Mouse (Mus musculus) ES-E14 (cell line): Measurements from ENCODE around the gene Asphd1. TPM values are rescaled to one million over a fixed set of nuclear protein-coding genes. Genes with fewer than 3 reads are reported as not detected.

ENCODE experiments used
- DNase-seq: peaks from one replicate; pipeline ENCODE4 v3.0.0-alpha.2; 2013; ENCODE audit warnings: low read depth, low spot score
- H3K27ac ChIP-seq: 2 replicates; pipeline ENCODE4 v1.5.1; 2012; ENCODE audit warnings: low read depth, mild to moderate bottlenecking, low read length, moderate library complexity, mixed read lengths; ENCODE audit not compliant: poor library complexity, insufficient read depth, severe bottlenecking
- H3K36me3 ChIP-seq: 2 replicates; pipeline ENCODE4 v1.6.1; 2012; ENCODE audit warnings: mild to moderate bottlenecking, low read length, moderate library complexity, mixed read lengths; ENCODE audit not compliant: control insufficient read depth, poor library complexity, insufficient read depth, severe bottlenecking
- H3K4me1 ChIP-seq, 2 experiments: fragments of 150-350 bp in 1 of 2; sonication (generic) in 1 of 2; 2 replicates each; pipeline ENCODE4 v1.6.1; 2012; ENCODE audit warnings: low read length in 2 of 2, mild to moderate bottlenecking in 1 of 2, mixed read lengths in 1 of 2; ENCODE audit not compliant: control insufficient read depth in 2 of 2, insufficient read depth in 2 of 2, poor library complexity in 1 of 2
- H3K4me3 ChIP-seq, 2 experiments: fragments of 150-350 bp in 1 of 2; sonication (generic) in 1 of 2; 2 replicates each; pipeline ENCODE4 v1.5.1; 2012; ENCODE audit warnings: low read length in 2 of 2, low read depth in 1 of 2, mild to moderate bottlenecking in 1 of 2, mixed read lengths in 1 of 2; ENCODE audit not compliant: insufficient read depth in 1 of 2, poor library complexity in 1 of 2, severe bottlenecking in 1 of 2
- H3K9ac ChIP-seq: 2 replicates; pipeline ENCODE4 v1.6.1; 2012; ENCODE audit warnings: low read depth, mild to moderate bottlenecking, low read length, mixed read lengths; ENCODE audit not compliant: poor library complexity, insufficient read depth, severe bottlenecking
- H3K9me3 ChIP-seq: fragments of 150-350 bp; sonication (generic); 2 replicates; pipeline ENCODE4 v1.6.1; 2012; ENCODE audit warnings: low read depth, mild to moderate bottlenecking, low read length; ENCODE audit not compliant: control insufficient read depth, insufficient read depth
- CHD2 ChIP-seq: IDR thresholded peaks from 2 replicates; pipeline ENCODE4 v1.6.1; 2014; ENCODE audit warnings: mild to moderate bottlenecking, low read depth, low read length, inconsistent platforms
- HCFC1 ChIP-seq: IDR thresholded peaks from 2 replicates; pipeline ENCODE4 v1.6.1; 2012; ENCODE audit warnings: low read length, inconsistent platforms, borderline replicate concordance; ENCODE audit not compliant: insufficient read depth
- MAFK ChIP-seq: IDR thresholded peaks from 2 replicates; pipeline ENCODE4 v1.6.1; 2014; ENCODE audit warnings: mild to moderate bottlenecking, low read depth, low read length, inconsistent platforms; ENCODE audit not compliant: insufficient read depth
- ZC3H11A ChIP-seq: IDR thresholded peaks from 2 replicates; pipeline ENCODE4 v1.6.1; 2012; ENCODE audit warnings: low read depth, mild to moderate bottlenecking, inconsistent platforms, low read length, borderline replicate concordance
- ZNF384 ChIP-seq: IDR thresholded peaks from 2 replicates; pipeline ENCODE4 v1.6.1; 2012; ENCODE audit warnings: low read depth, low read length, inconsistent platforms
- in situ Hi-C, 2 experiments: fragments of 600-800 bp; cut with MboI; formaldehyde crosslinking; loops; one replicate each; pipeline ENCODE4 v1.15.1; 2025; ENCODE audit warnings: low sequenced_read_pairs in 2 of 2, inconsistent platforms in 1 of 2; ENCODE audit not compliant: unreplicated experiment in 2 of 2
- total RNA-seq: library from RNA; depleted of rRNA; stranded (reverse); fragments of 300-350 nt; gene quantifications from 2 replicates; pipeline ENCODE4 v1.2.3, GENCODE M21; 2012

Asphd1 gene
- total RNA-seq, 1 experiment = 1.0 TPM

GRCm38 (mm10) chr7:126984667-126985444 lies 35.5 kb upstream of the Asphd1 start:
- DNase-seq = no peak
- in situ Hi-C loops = no loop called here
- no peak for TF ChIP-seq HCFC1
- no peak overlapping the region for H3K4me3 ChIP-seq
- peaks cover 1 to 2% of the 10 kb centered on the region in 2 experiments; a peak in 1 of 4 replicates for H3K4me1 ChIP-seq
- no peak overlapping the region for H3K9ac ChIP-seq
- peaks cover 4% of the 10 kb centered on the region; the same call in 1 of the 2 replicates for H3K36me3 ChIP-seq
- no peaks in the 10 kb centered on the region for H3K9me3 ChIP-seq
- H3K27ac ChIP-seq = no peak overlapping the region

GRCm38 (mm10) chr7:126983113-126983512 lies 33.7 kb upstream of the Asphd1 start:
- in situ Hi-C loops = no loop called here
- Histone ChIP-seq H3K4me3 (no peak overlapping the region), H3K27ac (no peak overlapping the region), H3K9ac (no peak overlapping the region), H3K4me1 (peaks cover 0 to 5% of the 10 kb centered on the region in 2 experiments; a peak in 2 of 4 replicates), H3K36me3 (peaks cover 21% of the 10 kb centered on the region), H3K9me3 (no peaks in the 10 kb centered on the region)
- DNase-seq = no peak
- TF ChIP-seq CHD2 = no peak
- TF ChIP-seq ZNF384 = no peak
- TF ChIP-seq HCFC1 = no peak
- TF ChIP-seq ZC3H11A = no peak
- no peak for TF ChIP-seq MAFK

GRCm38 (mm10) chr7:126982054-126982453 lies 32.7 kb upstream of the Asphd1 start:
- in situ Hi-C loops = no loop called here
- Histone ChIP-seq H3K9me3 (no peaks in the 10 kb centered on the region), H3K4me1 (peaks cover 0 to 6% of the 10 kb centered on the region in 2 experiments; a peak in 2 of 4 replicates), H3K27ac (no peak overlapping the region), H3K9ac (no peak overlapping the region), H3K4me3 (no peak overlapping the region), H3K36me3 (peaks cover 23% of the 10 kb centered on the region)
- no peak for DNase-seq
- no peak for TF ChIP-seq HCFC1
- TF ChIP-seq ZC3H11A = no peak
- no peak for TF ChIP-seq CHD2
- TF ChIP-seq MAFK = no peak
- TF ChIP-seq ZNF384 = no peak

- TF ChIP-seq CHD2 = no peak
- TF ChIP-seq ZC3H11A = no peak
- Histone ChIP-seq H3K9me3 (no peaks in the 10 kb centered on the region), H3K27ac (no peak overlapping the region), H3K4me3 (no peak overlapping the region), H3K9ac (no peak overlapping the region), H3K4me1 (peaks cover 0 to 6% of the 10 kb centered on the region in 2 experiments; a peak in 2 of 4 replicates), H3K36me3 (peaks cover 23% of the 10 kb centered on the region)
- in situ Hi-C loops = no loop called here
- no peak for DNase-seq
Observed at GRCm38 (mm10) chr7:126981601-126982000, 32.2 kb upstream of the Asphd1 start.

GRCm38 (mm10) chr7:126978841-126979240 lies 29.5 kb upstream of the Asphd1 start:
- H3K27ac ChIP-seq = no peak overlapping the region
- TF ChIP-seq CHD2 (no peak), ZC3H11A (no peak), HCFC1 (no peak), MAFK (no peak), ZNF384 (no peak)
- H3K4me3 ChIP-seq = no peak overlapping the region
- in situ Hi-C loops = no loop called here
- H3K9me3 ChIP-seq = no peaks in the 10 kb centered on the region
- DNase-seq = no peak
- H3K36me3 ChIP-seq = peaks cover 23% of the 10 kb centered on the region
- no peak overlapping the region; the same call in 1 of the 2 replicates for H3K9ac ChIP-seq
- H3K4me1 ChIP-seq = peaks cover 0 to 8% of the 10 kb centered on the region in 2 experiments; a peak in 2 of 4 replicates
